Mouse (Mus musculus): Measurements from ENCODE around the gene Rtp3. TPM values are rescaled to one million over a fixed set of nuclear protein-coding genes. Genes with fewer than 3 reads are reported as not detected.

Rtp3 gene
- polyA plus RNA-seq, 1 experiment from 2014 or later = not detected

Other genes with a start within 250 kb of the Rtp3 start
- gene Myl3, start 248.7 kb downstream of the Rtp3 start, polyA plus RNA-seq (2014; fragmentation: Nextera tagmentation; extraction: Ambion mirVana) = 0.72 and 1.0 TPM in 2 replicates
- 19.0 and 19.8 TPM in 2 replicates for gene Pth1r, start 243.4 kb downstream of the Rtp3 start, polyA plus RNA-seq (2014; fragmentation: Nextera tagmentation; extraction: Ambion mirVana)
- 0.16 TPM in 1 of 2 replicates, not detected in the other for gene Prss42, start 192.4 kb downstream of the Rtp3 start, polyA plus RNA-seq (2014; fragmentation: Nextera tagmentation; extraction: Ambion mirVana)
- not detected in 2 replicates for gene Prss44, start 176.6 kb downstream of the Rtp3 start, polyA plus RNA-seq (2014; fragmentation: Nextera tagmentation; extraction: Ambion mirVana)
- gene Prss43, start 163.9 kb downstream of the Rtp3 start, polyA plus RNA-seq (2014; fragmentation: Nextera tagmentation; extraction: Ambion mirVana) = not detected in 2 replicates
- gene Prss45, start 156.0 kb downstream of the Rtp3 start, polyA plus RNA-seq (2014; fragmentation: Nextera tagmentation; extraction: Ambion mirVana) = not detected in 2 replicates
- gene Prss46, start 146.1 kb downstream of the Rtp3 start, polyA plus RNA-seq (2014; fragmentation: Nextera tagmentation; extraction: Ambion mirVana) = not detected in 2 replicates
- gene Prss50, start 132.6 kb downstream of the Rtp3 start, polyA plus RNA-seq (2014; fragmentation: Nextera tagmentation; extraction: Ambion mirVana) = 0.55 TPM in 1 of 2 replicates, not detected in the other
- 4.9 and 5.8 TPM in 2 replicates for gene Als2cl, start 110.7 kb downstream of the Rtp3 start, polyA plus RNA-seq (2014; fragmentation: Nextera tagmentation; extraction: Ambion mirVana)
- 0.38 and 0.67 TPM in 2 replicates for gene Tmie, start 110.5 kb downstream of the Rtp3 start, polyA plus RNA-seq (2014; fragmentation: Nextera tagmentation; extraction: Ambion mirVana)
- gene Fam240a, start 73.7 kb downstream of the Rtp3 start, polyA plus RNA-seq (2014; fragmentation: Nextera tagmentation; extraction: Ambion mirVana) = not detected in 2 replicates
- gene Tdgf1, start 44.4 kb downstream of the Rtp3 start, polyA plus RNA-seq (2014; fragmentation: Nextera tagmentation; extraction: Ambion mirVana) = not detected in 2 replicates
- not detected in 2 replicates for gene Lrrc2, start 39.0 kb downstream of the Rtp3 start, polyA plus RNA-seq (2014; fragmentation: Nextera tagmentation; extraction: Ambion mirVana)
- 2.2 and 3.1 TPM in 2 replicates for gene Ltf, start 28.7 kb upstream of the Rtp3 start, polyA plus RNA-seq (2014; fragmentation: Nextera tagmentation; extraction: Ambion mirVana)
- 1.0 and 2.2 TPM in 2 replicates for gene Ccrl2, start 66.9 kb upstream of the Rtp3 start, polyA plus RNA-seq (2014; fragmentation: Nextera tagmentation; extraction: Ambion mirVana)
- 34.5 and 35.0 TPM in 2 replicates for gene Lrrfip2, start 127.0 kb upstream of the Rtp3 start, polyA plus RNA-seq (2014; fragmentation: Nextera tagmentation; extraction: Ambion mirVana)

Data from stomach, embryonic 14.5 days (tissue).